Mouse (Mus musculus) lung, postnatal 0 days (tissue): ENCODE data around the gene Mipol1.

Experiments used
- CTCF ChIP-seq: IDR thresholded peaks from 2 replicates; pipeline ENCODE4 v1.5.1; 2016; ENCODE audit warnings: antibody characterized with exemption, mild to moderate bottlenecking
- EP300 ChIP-seq: IDR thresholded peaks from 2 replicates; pipeline ENCODE4 v1.6.1; 2016; ENCODE audit warnings: antibody characterized with exemption, mild to moderate bottlenecking, control low read depth

GRCm38 (mm10) chr12:57401126-57401525, 170.9 kb downstream of the Mipol1 start:
- TF ChIP-seq EP300: no peak
- no peak for TF ChIP-seq CTCF
